Mouse (Mus musculus) forebrain, embryonic 12.5 days (tissue): ENCODE measurements around the gene Ldhb. TPM values are rescaled to one million over a fixed set of nuclear protein-coding genes. Genes with fewer than 3 reads are reported as not detected.

Experiments used
- ATAC-seq: fragments of 200-750 bp; cut with Nextera tagmentation; 2 replicates; pipeline ENCODE4 v1.8.0; 2017; ENCODE audit warnings: moderate TSS enrichment; ENCODE audit not compliant: low FRiP score
- H3K27ac ChIP-seq: fragments of 300-500 bp; sonication (generic); 2 replicates; pipeline ENCODE4 v1.5.1; 2016; ENCODE audit warnings: mild to moderate bottlenecking
- H3K27me3 ChIP-seq: fragments of 300-500 bp; sonication (generic); 2 replicates; pipeline ENCODE4 v1.6.1; 2016; ENCODE audit warnings: mild to moderate bottlenecking
- H3K36me3 ChIP-seq: fragments of 300-500 bp; sonication (generic); replicated peaks from 2 replicates; pipeline ENCODE4 v1.6.1; 2016; ENCODE audit warnings: mild to moderate bottlenecking
- H3K4me1 ChIP-seq: fragments of 300-500 bp; sonication (generic); 2 replicates; pipeline ENCODE4 v1.6.1; 2016
- H3K4me2 ChIP-seq: fragments of 300-500 bp; sonication (generic); 2 replicates; pipeline ENCODE4 v1.6.1; 2016; ENCODE audit warnings: mild to moderate bottlenecking, moderate library complexity
- H3K4me3 ChIP-seq: fragments of 300-500 bp; sonication (generic); replicated peaks from 2 replicates; pipeline ENCODE4 v1.5.1; 2016; ENCODE audit warnings: mild to moderate bottlenecking
- H3K9ac ChIP-seq: fragments of 300-500 bp; sonication (generic); 2 replicates; pipeline ENCODE4 v1.6.1; 2016; ENCODE audit warnings: mild to moderate bottlenecking
- H3K9me3 ChIP-seq: fragments of 300-500 bp; sonication (generic); 2 replicates; pipeline ENCODE4 v1.6.1; 2016
- WGBS: fragments of 180-500 bp; shearing (Covaris S2); methylation state at CpG from one replicate; pipeline ENCODE4 v1.1.7; 2016; 5-methylcytosine and 5-hydroxymethylcytosine counted together
- polyA plus RNA-seq: library from polyadenylated mRNA; unstranded; fragments of >200 nt; fragmentation: Nextera tagmentation; extraction: Ambion mirVana; gene quantifications from 2 replicates; pipeline ENCODE4 v1.2.1, GENCODE M21; 2016

Gene Ldhb
- 422 and 446 TPM in 2 replicates for polyA plus RNA-seq

- peaks cover 20% of the 10 kb centered on the region for H3K27me3 ChIP-seq
- WGBS: under 1% methylated on average over 19 of the region's 19 CpGs
Observed at GRCm38 (mm10) chr6:142507785-142508162, at the start of gene Ldhb. Gene Ldhb, minus strand, starts transcription at chr6:142507957.

GRCm38 (mm10) chr6:142555988-142556387, 48.2 kb upstream of the Ldhb start:
- no peak for ATAC-seq
- WGBS: 56% methylated on average over 1 of the region's 1 CpGs
- Histone ChIP-seq H3K4me1 (no peaks in the 10 kb centered on the region), H3K4me2 (no peak overlapping the region), H3K4me3 (no peak overlapping the region), H3K27ac (no peak overlapping the region), H3K9me3 (no peaks in the 10 kb centered on the region), H3K9ac (no peak overlapping the region), H3K36me3 (no peaks in the 10 kb centered on the region), H3K27me3 (0 out of 2 replicates have a peak, but pooled peaks cover 3% of the 10 kb centered on the region)

More at GRCm38 (mm10) chr6:142507785-142508162, at the start of gene Ldhb:
- Histone ChIP-seq H3K9ac (peak within 1 kb of the TSS; percentile 82), H3K9me3 (no peaks in the 10 kb centered on the region), H3K36me3 (no peaks in the 10 kb centered on the region), H3K4me2 (peak within 1 kb of the TSS; percentile 84), H3K4me3 (peak within 1 kb of the TSS; percentile 63), H3K27ac (peak within 1 kb of the TSS; percentile 47; the same call in 1 of the 2 replicates), H3K4me1 (peaks cover 31% of the 10 kb centered on the region)
- peak; percentile 96 for ATAC-seq

- H3K9me3 ChIP-seq: no peaks in the 10 kb centered on the region
- ATAC-seq: no peak
- H3K4me2 ChIP-seq: no peak overlapping the region
- 88% methylated on average over 4 of the region's 4 CpGs for WGBS
- no peaks in the 10 kb centered on the region for H3K27me3 ChIP-seq
- no peaks in the 10 kb centered on the region for H3K4me1 ChIP-seq
- no peak overlapping the region for H3K9ac ChIP-seq
- H3K4me3 ChIP-seq: no peak overlapping the region
- no peaks in the 10 kb centered on the region for H3K36me3 ChIP-seq
- H3K27ac ChIP-seq: no peak overlapping the region
Observed at GRCm38 (mm10) chr6:142551482-142551881, 43.7 kb upstream of the Ldhb start.

- Histone ChIP-seq H3K27me3 (no peaks in the 10 kb centered on the region), H3K9me3 (no peaks in the 10 kb centered on the region), H3K9ac (no peak overlapping the region), H3K27ac (no peak overlapping the region), H3K4me1 (no peaks in the 10 kb centered on the region), H3K4me2 (no peak overlapping the region), H3K36me3 (no peaks in the 10 kb centered on the region), H3K4me3 (no peak overlapping the region)
- no peak for ATAC-seq
- WGBS: 78% methylated on average over 4 of the region's 4 CpGs
Observed at GRCm38 (mm10) chr6:142550871-142551270, 43.1 kb upstream of the Ldhb start.

GRCm38 (mm10) chr6:142548377-142548776, 40.6 kb upstream of the Ldhb start:
- Histone ChIP-seq H3K36me3 (no peaks in the 10 kb centered on the region), H3K27ac (no peak overlapping the region), H3K27me3 (no peaks in the 10 kb centered on the region), H3K4me2 (no peak overlapping the region), H3K4me3 (no peak overlapping the region), H3K9me3 (no peaks in the 10 kb centered on the region), H3K9ac (no peak overlapping the region), H3K4me1 (no peaks in the 10 kb centered on the region)
- 92% methylated on average over 2 of the region's 2 CpGs for WGBS
- no peak for ATAC-seq

- 56% methylated on average over 14 of the region's 14 CpGs for WGBS
- Histone ChIP-seq H3K36me3 (no peaks in the 10 kb centered on the region), H3K4me1 (no peaks in the 10 kb centered on the region), H3K9me3 (no peaks in the 10 kb centered on the region), H3K4me3 (peak overlapping the region; percentile 8), H3K27ac (no peak overlapping the region), H3K4me2 (peak overlapping the region; percentile 32), H3K27me3 (no peaks in the 10 kb centered on the region), H3K9ac (no peak overlapping the region)
- ATAC-seq: no peak
Observed at GRCm38 (mm10) chr6:142545132-142545531, 37.4 kb upstream of the Ldhb start.

GRCm38 (mm10) chr6:142543648-142544047, 35.9 kb upstream of the Ldhb start:
- H3K9me3 ChIP-seq: no peaks in the 10 kb centered on the region
- H3K4me2 ChIP-seq: no peak overlapping the region
- 84% methylated on average over 4 of the region's 4 CpGs for WGBS
- no peaks in the 10 kb centered on the region for H3K4me1 ChIP-seq
- no peaks in the 10 kb centered on the region for H3K27me3 ChIP-seq
- no peak for ATAC-seq
- H3K27ac ChIP-seq: no peak overlapping the region
- no peaks in the 10 kb centered on the region for H3K36me3 ChIP-seq
- H3K9ac ChIP-seq: no peak overlapping the region
- H3K4me3 ChIP-seq: no peak overlapping the region

- Histone ChIP-seq H3K9me3 (no peaks in the 10 kb centered on the region), H3K27ac (no peak overlapping the region), H3K9ac (no peak overlapping the region), H3K27me3 (no peaks in the 10 kb centered on the region), H3K4me2 (no peak overlapping the region), H3K4me1 (no peaks in the 10 kb centered on the region), H3K4me3 (no peak overlapping the region), H3K36me3 (no peaks in the 10 kb centered on the region)
- no peak for ATAC-seq
- WGBS: 91% methylated on average over 6 of the region's 6 CpGs
Observed at GRCm38 (mm10) chr6:142542800-142543175, 35.0 kb upstream of the Ldhb start.

GRCm38 (mm10) chr6:142542082-142542799, 34.5 kb upstream of the Ldhb start:
- Histone ChIP-seq H3K4me2 (no peak overlapping the region), H3K9me3 (no peaks in the 10 kb centered on the region), H3K4me1 (no peaks in the 10 kb centered on the region), H3K27ac (no peak overlapping the region), H3K36me3 (no peaks in the 10 kb centered on the region), H3K9ac (no peak overlapping the region), H3K27me3 (no peaks in the 10 kb centered on the region), H3K4me3 (no peak overlapping the region)
- no peak for ATAC-seq
- WGBS: 87% methylated on average over 8 of the region's 8 CpGs

GRCm38 (mm10) chr6:142540561-142541160, 32.9 kb upstream of the Ldhb start:
- Histone ChIP-seq H3K9ac (no peak overlapping the region), H3K4me2 (no peak overlapping the region), H3K4me3 (no peak overlapping the region), H3K4me1 (no peaks in the 10 kb centered on the region), H3K36me3 (no peaks in the 10 kb centered on the region), H3K27me3 (no peaks in the 10 kb centered on the region), H3K27ac (no peak overlapping the region), H3K9me3 (no peaks in the 10 kb centered on the region)
- ATAC-seq: no peak
- WGBS: 90% methylated on average over 10 of the region's 10 CpGs

- ATAC-seq: no peak
- no peak overlapping the region for H3K9ac ChIP-seq
- H3K4me1 ChIP-seq: no peaks in the 10 kb centered on the region
- no peaks in the 10 kb centered on the region for H3K36me3 ChIP-seq
- H3K27me3 ChIP-seq: no peaks in the 10 kb centered on the region
- H3K27ac ChIP-seq: no peak overlapping the region
- H3K4me2 ChIP-seq: no peak overlapping the region
- WGBS: 89% methylated on average over 5 of the region's 5 CpGs
- no peaks in the 10 kb centered on the region for H3K9me3 ChIP-seq
- H3K4me3 ChIP-seq: no peak overlapping the region
Observed at GRCm38 (mm10) chr6:142540131-142540530, 32.4 kb upstream of the Ldhb start.

GRCm38 (mm10) chr6:142538503-142538902, 30.7 kb upstream of the Ldhb start:
- WGBS: 92% methylated on average over 17 of the region's 17 CpGs
- no peak for ATAC-seq
- no peak overlapping the region for H3K4me2 ChIP-seq
- H3K4me3 ChIP-seq: no peak overlapping the region
- no peaks in the 10 kb centered on the region for H3K4me1 ChIP-seq
- H3K9me3 ChIP-seq: no peaks in the 10 kb centered on the region
- no peaks in the 10 kb centered on the region for H3K27me3 ChIP-seq
- no peak overlapping the region for H3K27ac ChIP-seq
- H3K9ac ChIP-seq: no peak overlapping the region
- H3K36me3 ChIP-seq: no peaks in the 10 kb centered on the region

- ATAC-seq: no peak
- Histone ChIP-seq H3K4me3 (no peak overlapping the region), H3K4me2 (no peak overlapping the region), H3K9ac (no peak overlapping the region), H3K36me3 (no peaks in the 10 kb centered on the region), H3K27ac (no peak overlapping the region), H3K4me1 (no peaks in the 10 kb centered on the region), H3K27me3 (no peaks in the 10 kb centered on the region), H3K9me3 (no peaks in the 10 kb centered on the region)
- WGBS: 90% methylated on average over 5 of the region's 5 CpGs
Observed at GRCm38 (mm10) chr6:142533412-142533811, 25.7 kb upstream of the Ldhb start.
